Mouse (Mus musculus): ENCODE data around the gene Ttc7.

The Ttc7 gene

GRCm38 (mm10) chr17:87367228-87367627 is 84.5 kb downstream of the Ttc7 start:
- DNase-seq (ENCODE audit: low spot score in 2 of 2): no peak

DNA sequence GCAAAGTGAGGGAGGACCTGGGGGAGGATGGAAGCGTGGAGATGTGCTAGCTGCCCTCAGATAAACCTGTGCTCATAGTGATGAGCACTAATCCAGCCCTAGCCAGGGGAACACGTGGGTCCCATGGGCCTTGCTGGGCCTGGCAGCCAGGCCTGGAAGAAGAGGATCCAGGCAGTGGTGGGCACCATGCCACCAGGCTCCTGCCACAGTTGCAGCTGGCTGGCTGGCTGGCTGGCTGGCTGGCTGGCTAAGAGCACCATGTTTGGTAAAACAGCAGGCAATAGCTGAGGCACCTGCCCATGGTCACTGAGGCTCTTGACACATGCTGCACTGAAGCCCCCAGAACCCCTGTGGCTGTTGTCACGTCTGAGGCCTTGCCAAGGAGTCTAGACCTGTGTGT is 85.0 kb downstream of the Ttc7 start:
- DNase-seq (ENCODE audit: low spot score in 2 of 2): peak; percentile 60 to 67

DNA sequence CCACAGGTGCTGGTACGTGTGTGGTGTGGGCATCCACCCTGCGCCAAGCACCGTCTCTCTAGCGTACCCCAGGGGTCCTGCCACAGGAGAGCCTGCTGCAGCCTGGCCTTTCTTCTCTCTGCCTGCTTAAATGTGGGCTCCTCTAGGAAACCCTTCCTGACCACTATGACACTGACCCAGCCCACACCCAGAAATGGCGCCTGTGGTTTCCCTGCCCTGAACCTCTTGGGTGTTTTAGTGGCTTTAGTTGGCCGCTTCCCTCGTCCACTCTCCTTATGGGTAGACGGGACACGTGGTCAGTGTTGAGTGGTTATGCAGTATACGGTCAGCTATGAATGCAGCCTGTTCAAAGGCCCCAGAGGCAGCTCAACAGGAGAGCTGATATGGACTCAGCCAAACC is 85.8 kb downstream of the Ttc7 start:
- no peak for DNase-seq (ENCODE audit: low spot score in 2 of 2)

DNA sequence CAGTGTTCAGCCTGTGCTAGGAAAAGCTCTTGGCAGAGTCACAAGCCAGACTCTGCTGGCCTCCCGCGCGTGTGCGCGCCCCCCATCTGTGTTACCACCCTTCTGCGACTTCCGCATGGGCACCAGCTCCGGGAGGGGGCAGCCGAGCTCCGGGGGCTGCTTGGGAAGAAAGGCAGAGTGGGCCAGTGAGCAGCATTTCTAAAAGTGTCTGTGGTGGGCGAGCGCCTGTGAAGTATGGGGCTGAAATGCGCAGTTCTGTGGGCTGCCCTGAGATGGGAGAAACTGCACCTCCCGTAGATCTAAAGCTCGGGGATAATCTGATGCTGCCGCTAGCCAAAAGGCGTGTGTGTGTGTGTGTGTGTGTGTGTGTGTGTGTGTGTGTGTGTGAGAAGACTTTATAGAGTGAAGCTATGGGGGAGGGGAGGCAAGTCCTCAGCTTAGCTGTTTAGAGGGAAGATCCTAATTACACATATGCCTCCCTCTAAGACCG is 86.6 kb downstream of the Ttc7 start:
- peak; percentile 71 to 82 for DNase-seq (ENCODE audit: low spot score in 2 of 2)

- no peak for DNase-seq (ENCODE audit: low spot score in 2 of 2)
Measured at GRCm38 (mm10) chr17:87372189-87372588, 89.5 kb downstream of the Ttc7 start.

- DNase-seq (ENCODE audit: low spot score in 2 of 2): no peak
Measured at GRCm38 (mm10) chr17:87373327-87373726, 90.6 kb downstream of the Ttc7 start.

GRCm38 (mm10) chr17:87375941-87376511 is 93.3 kb downstream of the Ttc7 start:
- DNase-seq (ENCODE audit: low spot score in 2 of 2): no peak

GRCm38 (mm10) chr17:87376831-87377471 is 94.3 kb downstream of the Ttc7 start:
- DNase-seq (ENCODE audit: low spot score in 2 of 2): no peak

- no peak for DNase-seq (ENCODE audit: low spot score in 2 of 2)
Measured at GRCm38 (mm10) chr17:87377536-87377935, 94.8 kb downstream of the Ttc7 start.

DNA sequence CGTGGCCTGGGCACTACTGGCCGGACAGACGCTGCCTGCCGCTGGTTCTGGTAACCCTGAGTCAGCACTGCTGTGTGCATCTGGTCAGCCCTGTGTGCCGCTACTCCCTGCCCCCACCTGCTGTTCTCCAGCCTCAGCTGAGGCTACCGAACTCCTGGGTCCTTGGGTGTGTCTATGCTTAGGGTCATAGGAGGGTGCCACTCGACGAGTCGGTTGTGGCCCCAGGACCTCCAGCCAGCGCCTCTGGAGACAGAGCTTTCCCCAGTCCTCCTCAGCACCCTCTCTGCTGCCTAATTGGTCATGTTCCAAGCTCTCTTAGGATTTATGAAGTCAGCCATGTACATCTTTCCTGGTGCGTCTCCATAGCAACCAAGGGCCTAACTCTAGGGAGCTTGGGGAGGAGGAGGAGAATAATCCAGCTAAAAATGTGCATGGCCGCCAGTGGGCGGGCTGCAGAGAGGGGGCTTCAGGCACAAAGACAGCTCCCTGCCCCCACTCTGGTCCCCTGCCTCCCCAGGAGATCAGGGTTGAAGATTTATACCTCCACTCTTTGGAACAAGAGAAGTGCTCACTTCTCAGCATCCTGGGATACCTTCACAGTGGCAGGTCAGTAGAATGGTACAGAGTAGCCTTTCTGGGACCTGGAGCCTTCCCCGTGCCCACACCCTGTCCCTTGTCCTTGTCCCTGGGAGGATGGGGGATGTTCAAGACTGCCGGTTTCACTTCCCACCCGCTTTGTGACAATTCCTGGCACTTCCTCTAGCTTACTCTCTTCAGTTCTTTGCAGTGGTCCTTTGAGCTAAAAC is 95.9 kb downstream of the Ttc7 start:
- peak; percentile 59 to 74 for DNase-seq (ENCODE audit: low spot score in 2 of 2)

GRCm38 (mm10) chr17:87379160-87379624 is 96.5 kb downstream of the Ttc7 start:
- DNase-seq (ENCODE audit: low spot score in 2 of 2): no peak

- no peak for DNase-seq (ENCODE audit: low spot score in 2 of 2)
Measured at GRCm38 (mm10) chr17:87379821-87380220, 97.1 kb downstream of the Ttc7 start.

GRCm38 (mm10) chr17:87380681-87381080 is 98.0 kb downstream of the Ttc7 start:
- DNase-seq (ENCODE audit: low spot score in 2 of 2): no peak

DNA sequence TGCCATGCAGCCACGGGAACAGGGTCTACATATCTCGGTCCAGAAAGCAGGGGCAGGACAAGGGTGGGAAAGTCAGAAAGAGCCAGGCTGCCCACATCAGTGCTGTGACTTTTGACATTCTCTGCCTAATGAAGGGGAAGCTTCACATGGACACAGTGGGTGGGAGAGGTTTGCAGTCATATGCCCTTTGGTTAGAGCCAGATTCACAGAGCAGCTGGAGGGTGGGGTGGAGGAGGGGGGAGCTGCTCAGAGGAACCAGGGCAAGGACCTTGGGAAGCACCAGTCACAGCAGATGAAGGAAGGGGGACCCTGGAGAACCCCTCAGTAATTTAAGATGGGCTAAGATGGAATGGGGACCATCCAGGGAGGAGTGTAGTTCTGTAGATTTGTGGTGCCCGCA is 103.1 kb downstream of the Ttc7 start:
- no peak for DNase-seq (ENCODE audit: low spot score in 2 of 2)

- DNase-seq (ENCODE audit: low spot score in 2 of 2): no peak
Measured at GRCm38 (mm10) chr17:87387068-87387467, 104.4 kb downstream of the Ttc7 start.

DNA sequence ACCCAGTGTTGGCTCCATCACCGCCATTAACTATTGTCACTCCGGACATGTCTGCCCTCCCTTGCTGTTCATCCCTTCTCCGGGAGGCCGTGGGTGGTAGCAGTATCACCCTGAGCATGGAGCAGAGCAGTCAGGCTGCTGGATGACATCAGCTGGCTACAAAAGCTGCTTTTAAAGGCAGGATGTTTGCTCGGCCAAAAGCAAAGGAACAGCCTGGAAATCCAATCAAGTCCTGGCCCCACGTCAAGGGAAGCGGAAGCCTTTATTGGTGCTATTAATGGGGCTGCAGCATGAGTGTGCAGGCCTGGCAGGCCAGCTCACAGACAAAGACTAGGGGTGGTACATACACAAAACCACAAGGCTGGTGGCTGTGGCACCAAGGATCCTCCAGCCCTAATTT is 108.6 kb downstream of the Ttc7 start:
- DNase-seq (ENCODE audit: low spot score in 2 of 2): no peak

GRCm38 (mm10) chr17:87397088-87397487 is 114.4 kb downstream of the Ttc7 start:
- DNase-seq (ENCODE audit: low spot score in 2 of 2): no peak

DNA sequence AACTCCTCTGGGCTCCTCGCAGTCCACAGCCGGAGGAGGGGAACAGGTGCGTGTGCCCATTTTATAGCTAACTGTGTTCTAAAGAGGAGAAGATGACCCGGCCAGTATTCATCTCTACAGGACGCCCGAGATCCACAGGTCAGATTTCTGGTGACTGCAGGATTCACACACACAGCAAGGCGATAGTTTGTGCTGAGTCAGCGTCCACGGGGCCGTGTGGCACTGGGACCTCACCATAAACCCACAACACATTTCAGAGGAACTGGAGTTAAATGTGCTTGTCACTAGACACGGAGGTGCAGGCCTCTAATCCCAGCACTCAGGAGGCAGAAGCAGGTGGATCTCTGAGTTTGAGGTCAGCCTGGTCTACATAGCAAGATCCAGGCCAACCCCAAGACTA is 119.8 kb downstream of the Ttc7 start:
- no peak for DNase-seq (ENCODE audit: low spot score in 2 of 2)

DNA sequence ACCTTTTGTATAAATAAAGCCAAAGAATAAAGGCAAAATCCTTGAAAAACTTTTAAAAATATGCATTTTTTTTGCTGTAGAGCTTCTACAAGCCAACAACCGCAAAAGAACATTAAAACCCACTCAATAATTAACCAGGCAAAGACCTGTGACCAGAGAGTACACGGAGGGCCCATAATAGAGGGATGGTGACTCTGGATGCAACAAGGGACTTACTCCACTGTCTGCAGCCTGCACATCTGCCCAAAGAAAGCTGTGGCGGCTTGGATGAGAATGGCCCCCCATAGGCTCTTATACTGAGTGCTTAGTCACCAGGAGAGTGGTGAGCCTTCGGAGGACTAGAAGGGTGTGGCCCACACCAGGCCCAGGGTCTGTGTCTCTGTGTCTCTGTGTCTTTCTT is 120.8 kb downstream of the Ttc7 start:
- DNase-seq (ENCODE audit: low spot score in 2 of 2): no peak

DNA sequence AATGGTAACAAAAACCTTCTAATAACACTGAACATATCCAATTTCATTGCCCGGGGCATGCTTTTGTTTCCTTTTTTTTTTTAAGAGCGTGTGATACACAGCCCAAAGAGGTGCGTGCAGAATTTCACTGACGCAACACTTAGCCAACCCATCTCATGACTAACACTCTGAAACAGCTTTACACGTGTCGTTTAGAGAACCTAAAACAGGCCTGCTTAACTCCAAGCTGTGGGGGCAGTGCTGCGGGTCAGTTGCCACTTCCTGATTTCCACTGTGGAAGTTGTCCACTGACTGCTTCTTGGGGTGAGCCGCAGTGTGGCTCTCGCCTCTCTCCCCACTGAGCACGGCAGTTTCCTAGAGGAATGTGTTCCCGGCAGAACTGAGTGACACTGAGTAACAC is 122.9 kb downstream of the Ttc7 start:
- no peak for DNase-seq (ENCODE audit: low spot score in 2 of 2)

GRCm38 (mm10) chr17:87406646-87407045 is 124.0 kb downstream of the Ttc7 start:
- no peak for DNase-seq (ENCODE audit: low spot score in 2 of 2)

GRCm38 (mm10) chr17:87418082-87418481 is 135.4 kb downstream of the Ttc7 start:
- no peak for DNase-seq (ENCODE audit: low spot score in 2 of 2)

DNA sequence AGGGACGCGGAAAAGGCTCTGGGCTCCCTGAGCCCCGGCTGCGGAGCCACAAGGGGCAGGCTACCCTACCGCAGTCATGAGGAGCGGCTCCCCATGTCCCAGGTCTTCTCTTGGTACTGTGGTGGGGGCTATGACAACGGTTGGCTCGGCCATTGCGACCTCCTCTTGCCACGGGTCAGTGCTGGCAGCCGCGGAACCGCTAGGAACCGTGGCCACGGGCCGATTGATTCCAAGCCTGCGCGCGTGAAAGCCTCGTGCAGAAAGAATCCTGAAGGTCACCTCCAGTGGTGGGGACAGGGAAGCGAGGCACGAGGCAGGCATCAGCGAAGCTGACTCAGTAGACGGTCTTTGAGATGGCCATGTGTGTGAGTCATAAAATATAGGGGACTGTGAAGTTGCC is 144.8 kb downstream of the Ttc7 start, which contains the start of gene Stpg4:
Stpg4 (minus strand) TSS at position 231 of the 400 bp plus-strand sequence.
- DNase-seq (ENCODE audit: low spot score in 2 of 2): no peak

Measured in frontal cortex, postnatal 10 days (tissue).